Mouse (Mus musculus) lung, postnatal 0 days (tissue): ENCODE data around the gene Rpl10a.

Experiments used
- CTCF ChIP-seq: IDR thresholded peaks from 2 replicates; pipeline ENCODE4 v1.5.1; 2016; ENCODE audit warnings: antibody characterized with exemption, mild to moderate bottlenecking
- EP300 ChIP-seq: IDR thresholded peaks from 2 replicates; pipeline ENCODE4 v1.6.1; 2016; ENCODE audit warnings: antibody characterized with exemption, mild to moderate bottlenecking, control low read depth

DNA sequence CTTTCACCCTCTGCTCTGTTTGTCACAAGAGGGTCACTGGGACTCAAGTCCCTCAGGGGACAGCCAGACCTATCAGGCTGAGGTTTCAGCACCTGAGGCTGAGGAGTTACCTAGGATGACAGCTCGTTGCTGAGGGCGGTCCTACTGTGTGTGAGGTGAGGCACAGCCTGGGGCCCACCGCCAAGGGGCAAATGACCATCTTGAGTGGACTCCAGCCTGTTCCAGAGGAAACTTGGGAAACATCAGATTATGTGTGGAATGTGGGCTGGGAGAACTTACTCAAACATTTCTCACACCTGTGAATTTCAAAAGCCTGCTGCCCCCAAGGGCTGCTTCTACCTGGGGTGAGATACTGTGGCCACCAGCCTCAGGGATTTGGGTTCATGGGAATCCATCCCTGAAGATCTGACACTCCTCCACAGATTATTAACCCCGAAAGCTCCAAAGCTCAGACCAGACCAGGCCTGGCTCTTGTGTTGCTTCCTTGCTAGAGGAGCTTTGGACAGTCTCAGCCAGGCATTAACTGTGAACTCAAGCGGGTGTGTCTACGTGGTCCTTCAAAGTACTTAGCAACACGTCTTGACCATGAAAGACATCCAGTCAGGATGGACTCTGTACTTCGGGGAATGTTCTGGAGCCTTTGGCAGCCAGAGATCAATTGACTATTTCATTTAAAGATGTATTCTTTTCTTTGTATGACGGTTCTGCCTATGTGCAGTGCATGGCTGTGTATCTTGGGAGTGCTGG is 32.4 kb downstream of the Rpl10a start:
- TF ChIP-seq CTCF (no peak), EP300 (peak; percentile 76)
